Mouse (Mus musculus) small intestine, adult 2 months (tissue): ENCODE measurements at regions not wholly inside any gene's neighbourhood (a gene's known extent, or its start where the extent isn't known, plus 50 kb on each side); places are given as distances from the start of the nearest gene placed in this dataset.

Experiments
- H3K27ac ChIP-seq: fragments of 200-500 bp; 2 replicates; pipeline ENCODE4 v1.5.1; 2012; ENCODE audit warnings: low read depth, low read length, control low read depth, inconsistent platforms; ENCODE audit not compliant: insufficient read depth
- H3K27me3 ChIP-seq: fragments of 200-500 bp; 2 replicates; pipeline ENCODE4 v1.6.1; 2012; ENCODE audit warnings: mild to moderate bottlenecking, moderate library complexity, low read length, inconsistent platforms; ENCODE audit not compliant: control insufficient read depth, insufficient read depth
- H3K36me3 ChIP-seq: fragments of 200-500 bp; 2 replicates; pipeline ENCODE4 v1.6.1; 2012; ENCODE audit warnings: mild to moderate bottlenecking, low read length, control low read depth, inconsistent platforms; ENCODE audit not compliant: control insufficient read depth, insufficient read depth
- H3K4me1 ChIP-seq: fragments of 200-500 bp; 2 replicates; pipeline ENCODE4 v1.6.1; 2012; ENCODE audit warnings: low read length, inconsistent platforms, mixed read lengths; ENCODE audit not compliant: control insufficient read depth, insufficient read depth, insufficient read length
- H3K4me3 ChIP-seq: fragments of 200-500 bp; 2 replicates; pipeline ENCODE4 v1.5.1; 2012; ENCODE audit warnings: low read depth, mild to moderate bottlenecking, control low read depth, inconsistent platforms, low read length, moderate library complexity
- CTCF ChIP-seq: fragments of 200-500 bp; IDR thresholded peaks from 2 replicates; pipeline ENCODE4 v1.5.1; 2012; ENCODE audit warnings: low read depth, mild to moderate bottlenecking, control low read depth, inconsistent platforms, low read length, moderate library complexity, mixed read lengths; ENCODE audit not compliant: insufficient replicate concordance, insufficient read length; ENCODE audit errors: extremely low read depth
- POLR2A ChIP-seq: fragments of 200-500 bp; IDR thresholded peaks from 2 replicates; pipeline ENCODE4 v1.6.1; 2012; ENCODE audit warnings: low read depth, mild to moderate bottlenecking, control low read depth, inconsistent platforms, low read length, moderate library complexity
- WGBS: fragments of 180-500 bp; shearing (Covaris S2); methylation state at CpG from one replicate; pipeline ENCODE4 v1.1.7; 2018; 5-methylcytosine and 5-hydroxymethylcytosine counted together

GRCm38 (mm10) chr8:91974636-91975035, 172.8 kb upstream of the Irx3 start:
- WGBS, result 86% methylated on average over 3 of the region's 3 CpGs
- no peak overlapping the region for H3K4me3 ChIP-seq
- no peak overlapping the region for H3K27ac ChIP-seq
- TF ChIP-seq CTCF (no peak), POLR2A (no peak)
- H3K36me3 ChIP-seq, result no peaks in the 10 kb centered on the region
- 0 out of 2 replicates have a peak, but pooled peaks cover 1% of the 10 kb centered on the region for H3K4me1 ChIP-seq
- no peaks in the 10 kb centered on the region; the same call in 1 of the 2 replicates for H3K27me3 ChIP-seq

GRCm38 (mm10) chr8:91973951-91974439, 172.1 kb upstream of the Irx3 start:
- 32% methylated on average over 18 of the region's 18 CpGs for WGBS
- no peak overlapping the region for H3K4me3 ChIP-seq
- no peak overlapping the region for H3K27ac ChIP-seq
- no peaks in the 10 kb centered on the region; the same call in 1 of the 2 replicates for H3K27me3 ChIP-seq
- H3K4me1 ChIP-seq, result 0 out of 2 replicates have a peak, but pooled peaks cover 1% of the 10 kb centered on the region
- TF ChIP-seq POLR2A, result no peak
- no peak for TF ChIP-seq CTCF
- H3K36me3 ChIP-seq, result no peaks in the 10 kb centered on the region

GRCm38 (mm10) chr8:91967407-91967806, 165.5 kb upstream of the Irx3 start:
- Histone ChIP-seq H3K27ac (no peak overlapping the region), H3K36me3 (no peaks in the 10 kb centered on the region), H3K4me3 (no peak overlapping the region), H3K27me3 (no peaks in the 10 kb centered on the region; the same call in 1 of the 2 replicates), H3K4me1 (0 out of 2 replicates have a peak, but pooled peaks cover 1% of the 10 kb centered on the region)
- 12% methylated on average over 16 of the region's 16 CpGs for WGBS
- TF ChIP-seq CTCF (no peak), POLR2A (no peak)

GRCm38 (mm10) chr8:91966891-91967370, 165.1 kb upstream of the Irx3 start:
- WGBS, result 14% methylated on average over 19 of the region's 19 CpGs
- TF ChIP-seq CTCF (no peak), POLR2A (no peak)
- Histone ChIP-seq H3K27ac (no peak overlapping the region), H3K4me3 (no peak overlapping the region), H3K4me1 (0 out of 2 replicates have a peak, but pooled peaks cover 1% of the 10 kb centered on the region), H3K27me3 (no peaks in the 10 kb centered on the region; the same call in 1 of the 2 replicates), H3K36me3 (no peaks in the 10 kb centered on the region)

GRCm38 (mm10) chr8:91961696-91962095, 159.8 kb upstream of the Irx3 start:
- H3K4me1 ChIP-seq, result no peaks in the 10 kb centered on the region
- 67% methylated on average over 5 of the region's 5 CpGs for WGBS
- no peak overlapping the region for H3K4me3 ChIP-seq
- no peaks in the 10 kb centered on the region for H3K36me3 ChIP-seq
- TF ChIP-seq CTCF, result no peak
- no peak for TF ChIP-seq POLR2A
- no peak overlapping the region for H3K27ac ChIP-seq
- H3K27me3 ChIP-seq, result no peaks in the 10 kb centered on the region; the same call in 1 of the 2 replicates

GRCm38 (mm10) chr8:91955170-91955569, 153.3 kb upstream of the Irx3 start:
- no peak for TF ChIP-seq POLR2A
- no peak for TF ChIP-seq CTCF
- Histone ChIP-seq H3K27ac (no peak overlapping the region), H3K4me3 (no peak overlapping the region), H3K36me3 (no peaks in the 10 kb centered on the region), H3K4me1 (no peaks in the 10 kb centered on the region), H3K27me3 (no peaks in the 10 kb centered on the region)
- 72% methylated on average over 6 of the region's 6 CpGs for WGBS

GRCm38 (mm10) chr8:91952981-91953380, 151.1 kb upstream of the Irx3 start:
- no peak for TF ChIP-seq POLR2A
- no peak for TF ChIP-seq CTCF
- no peak overlapping the region for H3K4me3 ChIP-seq
- H3K36me3 ChIP-seq, result no peaks in the 10 kb centered on the region
- no peak overlapping the region for H3K27ac ChIP-seq
- H3K27me3 ChIP-seq, result no peaks in the 10 kb centered on the region
- 77% methylated on average over 4 of the region's 4 CpGs for WGBS
- H3K4me1 ChIP-seq, result no peaks in the 10 kb centered on the region

- no peak for TF ChIP-seq POLR2A
- TF ChIP-seq CTCF, result no peak
- Histone ChIP-seq H3K27ac (no peak overlapping the region), H3K27me3 (no peaks in the 10 kb centered on the region), H3K36me3 (no peaks in the 10 kb centered on the region), H3K4me1 (no peaks in the 10 kb centered on the region), H3K4me3 (no peak overlapping the region)
- WGBS, result 66% methylated on average over 9 of the region's 9 CpGs
These were observed 147.2 kb upstream of the Irx3 start for GRCm38 (mm10) chr8:91949110-91949509.
